Mouse (Mus musculus): ENCODE results near the gene Zp3.

DNA sequence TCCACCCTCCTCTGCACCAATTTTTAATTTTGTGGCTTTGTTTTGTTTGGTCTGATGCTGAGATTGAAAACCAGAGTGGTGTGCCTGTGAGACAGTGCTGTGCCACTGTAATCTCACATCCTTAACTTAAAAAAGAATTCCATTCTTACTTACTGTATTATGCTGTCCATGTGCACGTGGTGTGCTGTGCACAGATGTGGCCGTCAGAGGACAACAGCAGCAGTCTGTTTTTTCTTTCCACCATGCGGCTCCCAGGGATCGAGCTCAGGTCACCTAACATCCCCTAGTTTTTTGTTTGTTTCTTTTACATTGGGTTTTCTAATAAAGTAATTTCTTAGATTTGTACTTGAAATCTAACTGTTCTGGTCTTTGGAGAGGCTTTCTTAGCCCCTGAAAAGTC lies 24.6 kb downstream of the Zp3 start:
- TF ChIP-seq CTCF (IDR thresholded peaks at IDR 0.05; ENCODE audit: low read depth): no peak
- no peak for TF ChIP-seq EP300 (IDR thresholded peaks at IDR 0.05; ENCODE audit: low read depth)

Data from liver, embryonic 14.5 days (tissue).